Mouse (Mus musculus) bone marrow, adult 2 months (tissue): ENCODE results near the gene Nav3.

Source experiments
- CTCF ChIP-seq: fragments of 200-500 bp; IDR thresholded peaks from 2 replicates; pipeline ENCODE4 v1.5.1; 2011; ENCODE audit warnings: low read length, control low read depth; ENCODE audit not compliant: control insufficient read depth, insufficient read depth
- POLR2A ChIP-seq: fragments of 200-500 bp; IDR thresholded peaks from 2 replicates; pipeline ENCODE4 v1.6.1; 2011; ENCODE audit warnings: low read depth, mild to moderate bottlenecking, control low read depth, low read length, borderline replicate concordance; ENCODE audit not compliant: control insufficient read depth

DNA sequence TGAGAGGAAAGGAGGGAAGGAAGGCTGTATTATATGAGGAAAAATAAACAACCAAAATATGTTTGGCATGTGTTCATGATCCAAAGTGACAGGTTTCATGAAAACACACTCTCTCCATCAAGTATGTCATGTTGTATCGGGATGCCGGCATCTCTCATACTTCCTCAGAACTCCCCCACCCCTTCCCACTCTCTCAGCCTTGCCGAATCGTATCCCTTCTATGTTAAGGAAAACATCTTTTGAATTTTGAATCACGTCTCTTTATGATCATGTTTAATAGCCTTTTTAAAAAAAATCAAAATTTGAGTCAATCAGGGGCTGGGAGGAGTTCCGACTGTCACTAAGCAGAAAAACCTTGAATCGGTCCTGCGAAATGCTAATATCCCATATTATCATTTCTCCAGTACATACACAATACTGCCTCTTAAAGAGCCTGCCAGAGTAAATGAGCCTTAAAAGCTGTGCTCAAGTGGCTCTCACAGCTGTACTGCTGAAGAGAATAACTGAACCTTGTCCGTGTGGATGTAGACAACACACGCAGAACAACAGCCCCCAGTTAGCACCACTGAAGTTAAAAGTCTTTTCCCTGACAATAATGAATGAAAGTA lies 165.9 kb downstream of the Nav3 start:
- no peak for TF ChIP-seq CTCF
- no peak for TF ChIP-seq POLR2A
